Mouse (Mus musculus) right cerebral cortex, adult 18-20 months (tissue): ENCODE measurements at regions not wholly inside any gene's neighbourhood (a gene's known extent, or its start where the extent isn't known, plus 50 kb on each side); places are given as distances from the start of the nearest gene placed in this dataset.
"Not testable (repeated sequence)": the region's sequence is repeated elsewhere in the genome, so short reads cannot be mapped to it uniquely, and the experiment has no call there.

Experiments
- DNase-seq: peaks from one replicate; pipeline ENCODE4 v3.0.0; 2022; ENCODE audit warnings: mixed read lengths

GRCm38 (mm10) chr2:147989616-147990015 is 57.2 kb downstream of the Foxa2 start:
- DNase-seq: no peak

GRCm38 (mm10) chr2:147988586-147988985 is 58.2 kb downstream of the Foxa2 start:
- DNase-seq: no peak

- no peak for DNase-seq
Measured at GRCm38 (mm10) chr2:147985261-147985575, 61.6 kb downstream of the Foxa2 start.

- DNase-seq: peak; percentile 9
Measured at GRCm38 (mm10) chr2:147984547-147985260, 62.1 kb downstream of the Foxa2 start.

GRCm38 (mm10) chr2:147980929-147981479 is 65.8 kb downstream of the Foxa2 start:
- DNase-seq: no peak

- no peak for DNase-seq
Measured at GRCm38 (mm10) chr2:147980408-147980807, 66.4 kb downstream of the Foxa2 start.

- no peak for DNase-seq
Measured at GRCm38 (mm10) chr2:147979660-147980364, 67.0 kb downstream of the Foxa2 start.

- DNase-seq: no peak
Measured at GRCm38 (mm10) chr2:147979001-147979400, 67.8 kb downstream of the Foxa2 start.

- DNase-seq: peak; percentile 38
Measured at GRCm38 (mm10) chr2:147974776-147975175, 72.0 kb downstream of the Foxa2 start.

- DNase-seq: no peak
Measured at GRCm38 (mm10) chr2:147968671-147969070, 78.1 kb downstream of the Foxa2 start.

- DNase-seq: no peak
Measured at GRCm38 (mm10) chr2:147967829-147968529, 78.8 kb downstream of the Foxa2 start.

- not testable (repeated sequence) for DNase-seq
Measured at GRCm38 (mm10) chr2:147963284-147963683, 83.5 kb downstream of the Foxa2 start.

- no peak for DNase-seq
Measured at GRCm38 (mm10) chr2:147961633-147962032, 85.1 kb downstream of the Foxa2 start.

GRCm38 (mm10) chr2:147954183-147954582 is 92.6 kb downstream of the Foxa2 start:
- no peak for DNase-seq

- DNase-seq: no peak
Measured at GRCm38 (mm10) chr2:147951233-147951632, 95.5 kb downstream of the Foxa2 start.

GRCm38 (mm10) chr2:147944171-147945040 is 102.4 kb downstream of the Foxa2 start:
- DNase-seq: no peak

GRCm38 (mm10) chr2:147942591-147942990 is 104.2 kb downstream of the Foxa2 start:
- no peak for DNase-seq

- no peak for DNase-seq
Measured at GRCm38 (mm10) chr2:147941319-147941718, 105.5 kb downstream of the Foxa2 start.

GRCm38 (mm10) chr2:147932494-147932893 is 114.3 kb downstream of the Foxa2 start:
- no peak for DNase-seq

- no peak for DNase-seq
Measured at GRCm38 (mm10) chr2:147929031-147929711, 117.6 kb downstream of the Foxa2 start.

- peak; percentile 25 for DNase-seq
Measured at GRCm38 (mm10) chr2:147927792-147928670, 118.7 kb downstream of the Foxa2 start.
